8 mouse cellular contexts compared by ENCODE assay signal in the genomic region with DNA sequence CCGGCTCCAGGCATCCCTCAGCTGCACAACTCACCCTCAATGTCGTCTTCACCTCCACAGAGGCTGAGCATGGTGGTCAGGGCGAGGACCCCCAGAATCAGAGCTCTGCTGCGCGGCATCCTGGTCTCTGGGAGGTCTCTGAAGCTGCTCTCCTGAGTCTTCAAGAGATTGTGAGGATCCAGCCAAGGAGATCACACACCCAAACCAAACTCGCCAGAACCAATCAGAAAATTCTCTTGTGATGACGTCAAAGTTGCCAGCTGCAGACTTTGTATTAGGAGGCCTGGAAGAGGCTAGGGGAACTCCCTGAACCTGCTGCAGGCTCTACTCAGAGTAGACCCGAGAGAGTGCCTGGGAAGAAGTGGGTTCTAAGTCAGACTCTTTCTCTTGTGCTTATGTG. TPM values are rescaled to one million over a fixed set of nuclear protein-coding genes. Genes with fewer than 3 reads are reported as not detected.
DNase-seq lines count a peak whose midpoint lies in the region; ATAC-seq lines count a peak whose summit lies in the region.

A gene (minus strand): TSS at position 176 of the 400 bp plus-strand sequence.

- no peak within 1 kb of the TSS for H3K4me3 ChIP-seq in limb, embryonic 11.5 days (ENCODE audit: low read depth, low read length)
- H3K4me3 ChIP-seq in limb, embryonic 10.5 days, result no peak within 1 kb of the TSS
- H3K4me3 ChIP-seq in intestine, embryonic 16.5 days (ENCODE audit: low read length), result no peak within 1 kb of the TSS

- intact Hi-C loops in left cerebral cortex, postnatal 10 days (cut with DNase I), result no loop called here

- no peak for ATAC-seq in limb, embryonic 11.5 days (ENCODE audit: insufficient number of reproducible peaks, low FRiP score, low TSS enrichment, low read depth)
- peak; percentile 79; the same call in 1 of the 2 replicates for ATAC-seq in intestine, embryonic 16.5 days

- no peaks in the 10 kb centered on the region for H3K9me3 ChIP-seq in limb, embryonic 11.5 days (ENCODE audit: control insufficient read depth, low read length)
- H3K9me3 ChIP-seq in limb, embryonic 10.5 days (replicated peaks), result no peaks in the 10 kb centered on the region
- no peaks in the 10 kb centered on the region for H3K9me3 ChIP-seq in intestine, embryonic 16.5 days (ENCODE audit: control insufficient read depth, low read length)

- no peaks in the 10 kb centered on the region for H3K27me3 ChIP-seq in limb, embryonic 11.5 days (ENCODE audit: control insufficient read depth, insufficient read depth, low read length)
- H3K27me3 ChIP-seq in limb, embryonic 10.5 days (ENCODE audit: low read depth, poor library complexity, severe bottlenecking), result no peaks in the 10 kb centered on the region
- H3K27me3 ChIP-seq in intestine, embryonic 16.5 days (replicated peaks; ENCODE audit: control insufficient read depth, insufficient read depth, low read length), result no peaks in the 10 kb centered on the region

- H3K36me3 ChIP-seq in limb, embryonic 11.5 days (ENCODE audit: control insufficient read depth, insufficient read depth, low read length), result no peaks in the 10 kb centered on the region
- no peaks in the 10 kb centered on the region for H3K36me3 ChIP-seq in limb, embryonic 10.5 days
- no peaks in the 10 kb centered on the region for H3K36me3 ChIP-seq in intestine, embryonic 16.5 days (ENCODE audit: control insufficient read depth, insufficient read depth, low read length)

- H3K4me1 ChIP-seq in limb, embryonic 11.5 days (ENCODE audit: control insufficient read depth, insufficient read depth, low read length), result 0 out of 2 replicates have a peak, but pooled peaks cover 3% of the 10 kb centered on the region
- no peaks in the 10 kb centered on the region for H3K4me1 ChIP-seq in limb, embryonic 10.5 days
- no peaks in the 10 kb centered on the region for H3K4me1 ChIP-seq in intestine, embryonic 16.5 days (ENCODE audit: control insufficient read depth, insufficient read depth, low read length)

- H3K4me2 ChIP-seq in limb, embryonic 11.5 days (ENCODE audit: low read depth, severe bottlenecking), result no peak within 1 kb of the TSS
- H3K4me2 ChIP-seq in intestine, embryonic 16.5 days (ENCODE audit: low read depth, low read length), result no peak within 1 kb of the TSS

- H3K27ac ChIP-seq in limb, embryonic 11.5 days (replicated peaks; ENCODE audit: low read depth, low read length), result no peak within 1 kb of the TSS
- no peak within 1 kb of the TSS for H3K27ac ChIP-seq in limb, embryonic 10.5 days
- H3K27ac ChIP-seq in intestine, embryonic 16.5 days (ENCODE audit: low read length), result no peak within 1 kb of the TSS

- WGBS in limb, embryonic 11.5 days, result 14% methylated on average over 8 of the region's 8 CpGs
- WGBS in limb, embryonic 10.5 days, result 14% methylated on average over 8 of the region's 8 CpGs
- WGBS in intestine, embryonic 16.5 days, result 13% methylated on average over 8 of the region's 8 CpGs

- peak; percentile 67 for DNase-seq in limb, embryonic 11.5 days (ENCODE audit: low spot score)
- DNase-seq in limb, embryonic 10.5 days (ENCODE audit: low spot score), result no peak
- peak; percentile 76 for DNase-seq in c-Kit-positive CD71-positive TER-119-negative erythroid progenitor cells, embryonic 14.5 days (ENCODE audit: low read depth)
- DNase-seq in frontal cortex, postnatal 25 days (ENCODE audit: low spot score in 2 of 2), result peak; percentile 60 to 78
- peak; percentile 62 to 72 for DNase-seq in left cerebral cortex, postnatal 10 days (ENCODE audit: extremely low spot score in 1 of 2, low spot score in 2 of 2)
- DNase-seq in monocyte, adult 2 months (ENCODE audit: low read depth in 1 of 2, low spot score in 2 of 2), result peak; percentile 37 to 83
- peak; percentile 47 for DNase-seq in telencephalon, adult 2 months (ENCODE audit: low read depth, low spot score)

- H3K9ac ChIP-seq in limb, embryonic 11.5 days (ENCODE audit: low read length), result no peak within 1 kb of the TSS
- no peak within 1 kb of the TSS for H3K9ac ChIP-seq in intestine, embryonic 16.5 days (ENCODE audit: low read depth, low read length)

RNA-seq across cellular contexts. Expression of the gene that starts here (rescaled TPM):
- polyA plus RNA-seq in limb, embryonic 11.5 days (2014; fragmentation: Nextera tagmentation; extraction: Ambion mirVana), result not detected in 2 replicates
- not detected in 2 replicates for polyA plus RNA-seq in limb, embryonic 10.5 days (2016; fragmentation: Nextera tagmentation; extraction: Ambion mirVana)
- polyA plus RNA-seq in intestine, embryonic 16.5 days (2015; fragmentation: Nextera tagmentation; extraction: Ambion mirVana), result 15.7 and 17.5 TPM in 2 replicates
- total RNA-seq in left cerebral cortex, postnatal 10 days (2021), result under 1 TPM; 0.71 TPM

Comparison
In these comparisons a context has a peak if more than half of its experiments do, and no peak if none do; other contexts are left out.
1. RNA of the gene that starts here (polyA plus RNA-seq): 15.7 to 17.5 TPM in intestine, embryonic 16.5 days; not detected in limb, embryonic 11.5 days and not detected in limb, embryonic 10.5 days; every median in the first group is over 10 times any median in the second.
2. Peak in DNase-seq in limb, embryonic 11.5 days; RNA of the gene not detected or under 1 TPM.
3. Peak in DNase-seq in left cerebral cortex, postnatal 10 days; RNA of the gene not detected or under 1 TPM.